Mouse (Mus musculus): ENCODE data around the gene Ccdc138. TPM values are rescaled to one million over a fixed set of nuclear protein-coding genes. Genes with fewer than 3 reads are reported as not detected.
A peak's percentile ranks its signal among the peaks of the same experiment; 100 is the strongest.

Ccdc138 gene
- total and polyA plus RNA-seq, 2 experiments from 2014 or later = 7.9 to 9.4 TPM

GRCm38 (mm10) chr10:58601431-58601901 is 103.7 kb downstream of the Ccdc138 start:
- Histone ChIP-seq H3K4me2 (ENCODE audit: low read depth) (peak overlapping the region; percentile 4; the same call in 1 of the 2 replicates), H3K9me3 (ENCODE audit: low read length) (no peaks in the 10 kb centered on the region), H3K27ac (ENCODE audit: low read depth, low read length) (peak overlapping the region; percentile 72), H3K4me3 (ENCODE audit: low read depth, low read length) (no peak overlapping the region), H3K27me3 (ENCODE audit: insufficient read depth, low read length) (no peaks in the 10 kb centered on the region), H3K9ac (no peak overlapping the region; the same call in 1 of the 2 replicates), H3K4me1 (ENCODE audit: insufficient read depth) (peaks cover 8% of the 10 kb centered on the region; the same call in 1 of the 2 replicates), H3K36me3 (ENCODE audit: insufficient read depth) (no peaks in the 10 kb centered on the region)
- 8% methylated on average over 6 of the region's 6 CpGs for WGBS
- ATAC-seq (peak; percentile 88), DNase-seq (peak; percentile 82)
- no peak for TF ChIP-seq CTCF (IDR thresholded peaks at IDR 0.05; ENCODE audit: low read depth)

GRCm38 (mm10) chr10:58601946-58602345 is 104.2 kb downstream of the Ccdc138 start:
- no peaks in the 10 kb centered on the region for H3K9me3 ChIP-seq (ENCODE audit: low read length)
- peaks cover 8% of the 10 kb centered on the region; the same call in 1 of the 2 replicates for H3K4me1 ChIP-seq (ENCODE audit: insufficient read depth)
- H3K4me3 ChIP-seq (ENCODE audit: low read depth, low read length) = no peak overlapping the region
- peak overlapping the region; percentile 72 for H3K27ac ChIP-seq (ENCODE audit: low read depth, low read length)
- H3K27me3 ChIP-seq (ENCODE audit: insufficient read depth, low read length) = no peaks in the 10 kb centered on the region
- no peaks in the 10 kb centered on the region for H3K36me3 ChIP-seq (ENCODE audit: insufficient read depth)
- no peak for TF ChIP-seq CTCF (IDR thresholded peaks at IDR 0.05; ENCODE audit: low read depth)
- H3K4me2 ChIP-seq (ENCODE audit: low read depth) = no peak overlapping the region
- H3K9ac ChIP-seq = no peak overlapping the region
- no peak for DNase-seq
- no peak for ATAC-seq
- 67% methylated on average over 7 of the region's 7 CpGs for WGBS

GRCm38 (mm10) chr10:58604779-58605178 is 107.0 kb downstream of the Ccdc138 start:
- Histone ChIP-seq H3K4me3 (ENCODE audit: low read depth, low read length) (no peak overlapping the region), H3K9ac (no peak overlapping the region), H3K27ac (ENCODE audit: low read depth, low read length) (no peak overlapping the region), H3K4me2 (ENCODE audit: low read depth) (no peak overlapping the region), H3K4me1 (ENCODE audit: insufficient read depth) (peaks cover 8% of the 10 kb centered on the region; the same call in 1 of the 2 replicates), H3K36me3 (ENCODE audit: insufficient read depth) (no peaks in the 10 kb centered on the region), H3K27me3 (ENCODE audit: insufficient read depth, low read length) (no peaks in the 10 kb centered on the region), H3K9me3 (ENCODE audit: low read length) (no peaks in the 10 kb centered on the region)
- WGBS = 68% methylated on average over 2 of the region's 2 CpGs
- no peak for TF ChIP-seq CTCF (IDR thresholded peaks at IDR 0.05; ENCODE audit: low read depth)
- no peak for ATAC-seq
- peak; percentile 48 for DNase-seq

DNA sequence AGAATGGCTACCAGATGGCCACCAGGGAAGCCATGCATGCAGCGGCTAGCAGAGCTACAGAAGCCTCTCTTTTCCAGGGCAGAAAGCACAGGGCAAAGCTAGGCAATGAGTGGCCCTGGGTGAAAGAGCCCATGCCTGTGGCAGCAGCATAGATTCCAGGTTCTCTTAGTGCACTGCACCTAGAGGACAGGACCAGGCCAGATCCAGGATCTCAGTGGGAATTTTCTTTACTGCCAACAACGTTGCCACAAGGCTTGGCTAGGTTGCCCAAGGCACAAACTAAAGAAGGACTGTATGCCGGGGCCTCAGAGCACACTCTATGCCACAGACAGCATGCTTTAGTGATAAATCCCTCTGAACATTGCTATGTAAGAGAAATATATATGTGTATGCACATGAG is 108.6 kb downstream of the Ccdc138 start:
- H3K27me3 ChIP-seq (ENCODE audit: insufficient read depth, low read length) = no peaks in the 10 kb centered on the region
- H3K4me3 ChIP-seq (ENCODE audit: low read depth, low read length) = no peak overlapping the region
- no peaks in the 10 kb centered on the region for H3K9me3 ChIP-seq (ENCODE audit: low read length)
- TF ChIP-seq CTCF (IDR thresholded peaks at IDR 0.05; ENCODE audit: low read depth) = no peak
- ATAC-seq (no peak), DNase-seq (no peak)
- H3K36me3 ChIP-seq (ENCODE audit: insufficient read depth) = no peaks in the 10 kb centered on the region
- peaks cover 3% of the 10 kb centered on the region; the same call in 1 of the 2 replicates for H3K4me1 ChIP-seq (ENCODE audit: insufficient read depth)
- no peak overlapping the region for H3K27ac ChIP-seq (ENCODE audit: low read depth, low read length)
- 75% methylated on average over 3 of the region's 3 CpGs for WGBS
- H3K9ac ChIP-seq = no peak overlapping the region
- no peak overlapping the region for H3K4me2 ChIP-seq (ENCODE audit: low read depth)

GRCm38 (mm10) chr10:58608858-58609257 is 111.1 kb downstream of the Ccdc138 start:
- 59% methylated on average over 3 of the region's 3 CpGs for WGBS
- no peak overlapping the region for H3K4me3 ChIP-seq (ENCODE audit: low read depth, low read length)
- no peak for TF ChIP-seq CTCF (IDR thresholded peaks at IDR 0.05; ENCODE audit: low read depth)
- H3K27ac ChIP-seq (ENCODE audit: low read depth, low read length) = no peak overlapping the region
- no peak overlapping the region for H3K4me2 ChIP-seq (ENCODE audit: low read depth)
- DNase-seq (no peak), ATAC-seq (no peak)
- no peaks in the 10 kb centered on the region for H3K4me1 ChIP-seq (ENCODE audit: insufficient read depth)
- H3K27me3 ChIP-seq (ENCODE audit: insufficient read depth, low read length) = no peaks in the 10 kb centered on the region
- H3K36me3 ChIP-seq (ENCODE audit: insufficient read depth) = no peaks in the 10 kb centered on the region
- H3K9ac ChIP-seq = no peak overlapping the region
- no peaks in the 10 kb centered on the region for H3K9me3 ChIP-seq (ENCODE audit: low read length)

- H3K9ac ChIP-seq = no peak overlapping the region
- no peaks in the 10 kb centered on the region for H3K36me3 ChIP-seq (ENCODE audit: insufficient read depth)
- no peak overlapping the region for H3K4me2 ChIP-seq (ENCODE audit: low read depth)
- no peak overlapping the region for H3K27ac ChIP-seq (ENCODE audit: low read depth, low read length)
- H3K4me1 ChIP-seq (ENCODE audit: insufficient read depth) = no peaks in the 10 kb centered on the region
- no peaks in the 10 kb centered on the region for H3K27me3 ChIP-seq (ENCODE audit: insufficient read depth, low read length)
- H3K9me3 ChIP-seq (ENCODE audit: low read length) = no peaks in the 10 kb centered on the region
- DNase-seq = no peak
- no peak for ATAC-seq
- WGBS = 83% methylated on average over 7 of the region's 7 CpGs
- no peak for TF ChIP-seq CTCF (IDR thresholded peaks at IDR 0.05; ENCODE audit: low read depth)
- no peak overlapping the region for H3K4me3 ChIP-seq (ENCODE audit: low read depth, low read length)
Measured at GRCm38 (mm10) chr10:58610484-58611261, 112.9 kb downstream of the Ccdc138 start.

DNA sequence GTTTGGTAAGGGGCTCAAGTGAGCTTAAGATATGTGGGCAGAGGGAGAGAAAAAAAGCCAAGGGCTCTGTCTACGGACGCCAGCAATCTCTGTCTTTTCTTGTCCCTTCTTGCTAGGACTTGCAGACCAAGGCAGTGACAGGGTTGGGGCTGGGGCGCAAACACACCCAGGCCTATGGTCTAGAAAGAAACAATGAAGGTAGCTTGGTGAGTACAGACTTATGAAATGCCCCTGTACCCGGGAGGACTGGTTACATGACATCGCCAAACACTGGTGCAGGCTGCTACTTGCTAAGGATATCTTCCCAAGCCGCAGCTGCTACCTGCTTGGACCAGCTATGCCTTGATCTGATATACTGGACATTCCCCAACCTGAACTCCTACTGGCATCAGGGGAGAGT is 116.9 kb downstream of the Ccdc138 start:
- Histone ChIP-seq H3K4me3 (ENCODE audit: low read depth, low read length) (no peak overlapping the region), H3K9me3 (ENCODE audit: low read length) (no peaks in the 10 kb centered on the region), H3K36me3 (ENCODE audit: insufficient read depth) (no peaks in the 10 kb centered on the region), H3K27me3 (ENCODE audit: insufficient read depth, low read length) (no peaks in the 10 kb centered on the region), H3K27ac (ENCODE audit: low read depth, low read length) (no peak overlapping the region), H3K4me2 (ENCODE audit: low read depth) (no peak overlapping the region), H3K4me1 (ENCODE audit: insufficient read depth) (no peaks in the 10 kb centered on the region), H3K9ac (no peak overlapping the region)
- TF ChIP-seq CTCF (IDR thresholded peaks at IDR 0.05; ENCODE audit: low read depth) = no peak
- WGBS = 85% methylated on average over 6 of the region's 6 CpGs
- DNase-seq (no peak), ATAC-seq (no peak)
